In the genomic region with DNA sequence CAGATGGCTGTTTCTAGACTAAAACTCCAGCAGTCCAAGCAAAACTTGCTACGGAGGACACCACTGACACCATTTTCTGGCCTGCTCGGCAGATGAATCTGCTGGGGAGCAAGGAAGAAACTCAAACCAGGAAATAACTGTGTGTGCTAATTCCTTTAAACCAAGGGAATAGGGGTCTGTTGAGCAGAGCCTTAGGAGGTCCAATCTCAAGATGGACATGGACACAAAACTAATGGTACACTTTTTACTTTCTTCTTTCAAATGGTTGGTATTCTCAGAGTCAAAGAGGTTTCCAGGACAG, we compare ENCODE assay signal across 24 mouse cellular contexts.
DNase-seq lines count a peak whose midpoint lies in the region; ATAC-seq and TF ChIP-seq lines count a peak whose summit lies in the region.
"Had no signal": no experiment of that assay in that cellular context is flagged by ENCODE, and none has a peak within 500 bp of the region (broad histone marks: within the 10 kb centered on the region; RNA-seq: fewer than 3 reads in every experiment).

No protein-coding gene starts in this region.

- no peak for ATAC-seq in heart, embryonic 15.5 days (replicated peaks; ENCODE audit: insufficient number of reproducible peaks, insufficient read depth, low FRiP score, low read depth)
- ATAC-seq in stomach, embryonic 16.5 days (ENCODE audit: insufficient read depth, low FRiP score), result no peak
- ATAC-seq in stomach, postnatal 0 days (ENCODE audit: low FRiP score, low TSS enrichment), result no peak
- ATAC-seq: midbrain, embryonic 13.5 days; Patski had no signal

- no peak for TF ChIP-seq EP300 in heart, adult 2 months (IDR thresholded peaks at IDR 0.05; ENCODE audit: insufficient read depth, low read depth, low read length)
- no peak for TF ChIP-seq EP300 in stomach, postnatal 0 days (optimal IDR thresholded peaks at IDR 0.05)

- H3K4me3 ChIP-seq in heart, adult 2 months, result no peak overlapping the region
- H3K4me3 ChIP-seq in heart, embryonic 15.5 days, result no peak overlapping the region
- no peak overlapping the region for H3K4me3 ChIP-seq in stomach, embryonic 16.5 days (replicated peaks; ENCODE audit: low read length)
- no peak overlapping the region for H3K4me3 ChIP-seq in stomach, postnatal 0 days (ENCODE audit: low read depth, low read length)
- H3K4me3 ChIP-seq: erythroblast, embryonic 14.5 days; forebrain, embryonic 12.5 days; hindbrain, embryonic 12.5 days; left cerebral cortex, adult 2 months; liver, embryonic 15.5 days; megakaryocyte, embryonic 14.5 days; midbrain, embryonic 13.5 days had no signal

- H3K27ac ChIP-seq in heart, adult 2 months, result peak overlapping the region; percentile 62
- peak overlapping the region; percentile 97 for H3K27ac ChIP-seq in heart, embryonic 15.5 days
- peak overlapping the region; percentile 56; the same call in 1 of the 2 replicates for H3K27ac ChIP-seq in stomach, embryonic 16.5 days (ENCODE audit: low read length)
- no peak overlapping the region for H3K27ac ChIP-seq in stomach, postnatal 0 days (replicated peaks)
- H3K27ac ChIP-seq: forebrain, embryonic 12.5 days; hindbrain, embryonic 12.5 days; kidney, postnatal 0 days; left cerebral cortex, adult 2 months; liver, embryonic 15.5 days; midbrain, embryonic 13.5 days had no signal

- H3K36me3 ChIP-seq in heart, adult 2 months (ENCODE audit: control insufficient read depth, insufficient read depth, low read length), result peaks cover 27% of the 10 kb centered on the region
- H3K36me3 ChIP-seq in heart, embryonic 15.5 days, result no peaks in the 10 kb centered on the region
- H3K36me3 ChIP-seq in stomach, embryonic 16.5 days (ENCODE audit: control insufficient read depth, insufficient read depth, low read length), result 0 out of 2 replicates have a peak, but pooled peaks cover 5% of the 10 kb centered on the region
- no peaks in the 10 kb centered on the region for H3K36me3 ChIP-seq in stomach, postnatal 0 days (ENCODE audit: control insufficient read depth, insufficient read depth, low read length)
- H3K36me3 ChIP-seq: G1E; midbrain, embryonic 13.5 days had no signal

- no peaks in the 10 kb centered on the region for H3K27me3 ChIP-seq in heart, adult 2 months (ENCODE audit: control insufficient read depth, insufficient read depth, low read length)
- H3K27me3 ChIP-seq in heart, embryonic 15.5 days, result no peaks in the 10 kb centered on the region
- H3K27me3 ChIP-seq in stomach, embryonic 16.5 days (ENCODE audit: control insufficient read depth, insufficient read depth, low read length), result no peaks in the 10 kb centered on the region
- no peaks in the 10 kb centered on the region for H3K27me3 ChIP-seq in stomach, postnatal 0 days (ENCODE audit: control insufficient read depth, insufficient read depth, low read length)
- H3K27me3 ChIP-seq: hindbrain, embryonic 12.5 days; liver, embryonic 15.5 days; megakaryocyte, embryonic 14.5 days; midbrain, embryonic 13.5 days; Patski had no signal

- TF ChIP-seq CTCF in heart, adult 2 months (IDR thresholded peaks at IDR 0.05), result no peak
- no peak for TF ChIP-seq CTCF in stomach, postnatal 0 days (IDR thresholded peaks at IDR 0.05; ENCODE audit: low read depth)

- peaks cover 17% of the 10 kb centered on the region for H3K4me1 ChIP-seq in heart, adult 2 months (ENCODE audit: control insufficient read depth, insufficient read depth, low read length)
- peaks cover 74% of the 10 kb centered on the region for H3K4me1 ChIP-seq in heart, embryonic 15.5 days (replicated peaks)
- H3K4me1 ChIP-seq in stomach, embryonic 16.5 days (ENCODE audit: control insufficient read depth, insufficient read depth, low read length), result peaks cover 32% of the 10 kb centered on the region
- H3K4me1 ChIP-seq in stomach, postnatal 0 days (replicated peaks; ENCODE audit: control insufficient read depth, insufficient read depth), result peaks cover 5% of the 10 kb centered on the region

- intact Hi-C loops in heart, adult 2 months (cut with DNase I), result no loop called here

- H3K4me2 ChIP-seq in heart, embryonic 15.5 days, result no peak overlapping the region; the same call in 1 of the 2 replicates
- no peak overlapping the region for H3K4me2 ChIP-seq in stomach, embryonic 16.5 days (ENCODE audit: low read depth, low read length)
- H3K4me2 ChIP-seq in stomach, postnatal 0 days (replicated peaks; ENCODE audit: low read depth), result no peak overlapping the region
- H3K4me2 ChIP-seq: forebrain, embryonic 12.5 days; hindbrain, embryonic 12.5 days; liver, embryonic 15.5 days; midbrain, embryonic 13.5 days had no signal

- DNase-seq in heart, adult 2 months, result no peak
- DNase-seq in heart, adult 8-10 months (ENCODE audit: low spot score), result no peak
- DNase-seq in heart, postnatal 4 days, result no peak
- no peak for DNase-seq in stomach, postnatal 0 days (ENCODE audit: low spot score)
- no peak for DNase-seq in retina, postnatal 1 day
- DNase-seq: adrenal gland, postnatal 36 days; cerebellum, adult 9-10 months; kidney, adult 2 months; liver; right cerebral cortex, postnatal 25 days; spleen, adult 18-20 months; thymus, postnatal 14 days had no signal

- H3K79me2 ChIP-seq in heart, adult 2 months (replicated peaks; ENCODE audit: control insufficient read depth, insufficient read depth, low read length), result no peaks in the 10 kb centered on the region

- TF ChIP-seq POLR2A in heart, adult 2 months (IDR thresholded peaks at IDR 0.05; ENCODE audit: insufficient read depth, low read depth, low read length), result no peak

- H3K9me3 ChIP-seq in heart, embryonic 15.5 days (replicated peaks), result no peaks in the 10 kb centered on the region
- no peaks in the 10 kb centered on the region for H3K9me3 ChIP-seq in stomach, embryonic 16.5 days (replicated peaks; ENCODE audit: control insufficient read depth, low read length)
- H3K9me3 ChIP-seq in stomach, postnatal 0 days (ENCODE audit: control insufficient read depth, low read length), result no peaks in the 10 kb centered on the region
- H3K9me3 ChIP-seq: forebrain, embryonic 12.5 days; G1E; hindbrain, embryonic 12.5 days; liver, embryonic 15.5 days; megakaryocyte, embryonic 14.5 days; midbrain, embryonic 13.5 days had no signal

- no peak overlapping the region for H3K9ac ChIP-seq in heart, adult 2 months (ENCODE audit: low read depth, low read length)
- H3K9ac ChIP-seq in heart, embryonic 15.5 days, result peak overlapping the region; percentile 35; the same call in 1 of the 2 replicates
- H3K9ac ChIP-seq in stomach, embryonic 16.5 days (ENCODE audit: low read length), result no peak overlapping the region
- no peak overlapping the region for H3K9ac ChIP-seq in stomach, postnatal 0 days (ENCODE audit: low read length)
- H3K9ac ChIP-seq: forebrain, embryonic 12.5 days; hindbrain, embryonic 12.5 days; liver, embryonic 15.5 days; midbrain, embryonic 13.5 days had no signal

- WGBS in heart, adult 2 months, result 82% methylated on average over 2 of the region's 2 CpGs
- 66% methylated on average over 2 of the region's 2 CpGs for WGBS in heart, embryonic 15.5 days
- WGBS in stomach, embryonic 16.5 days, result 77% methylated on average over 2 of the region's 2 CpGs
- 85% methylated on average over 2 of the region's 2 CpGs for WGBS in stomach, postnatal 0 days
